Mouse (Mus musculus) T-helper 17 cell (primary cell): ENCODE results near the gene Rgs3.

Experiments
- in situ Hi-C, 2 experiments: fragments of 300-600 bp; cut with MboI, MseI; formaldehyde crosslinking; loops; 1 replicate in 1 of 2; 2 replicates in 1 of 2; pipeline ENCODE4 v1.15.1; 2025; ENCODE audit warnings: high pct_unique_total_duplicates in 2 of 2

Gene Rgs3

DNA sequence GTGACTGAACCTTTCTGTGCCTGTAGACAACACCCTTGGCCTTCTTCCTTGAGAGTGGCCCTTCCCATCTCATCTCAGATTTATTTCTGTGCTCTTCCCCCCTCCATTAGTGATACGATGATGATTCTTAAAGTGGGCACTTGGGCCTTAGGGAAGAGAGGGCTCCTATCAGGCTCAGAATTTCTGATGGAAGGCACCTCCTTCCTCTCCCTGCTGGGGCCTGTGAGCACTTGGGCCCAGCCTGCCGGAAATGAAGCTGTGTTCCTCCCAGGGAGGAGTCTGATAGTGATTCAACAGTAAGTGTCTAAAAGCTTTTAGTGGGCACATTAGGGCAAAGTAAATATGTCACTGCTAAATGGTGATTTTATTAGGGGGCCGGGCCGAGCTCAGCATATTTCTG is 67.7 kb downstream of the Rgs3 start:
- in situ Hi-C loops, result loop anchor here in 1 of 2 experiments (5.0 kb wide), 1 partner anchor 65 kb away; no protein-coding TSS in a partner anchor

GRCm38 (mm10) chr4:62628547-62628946 is 68.9 kb downstream of the Rgs3 start:
- in situ Hi-C loops, result loop anchor here in 1 of 2 experiments (5.0 kb wide), 1 partner anchor 66 kb away; no protein-coding TSS in a partner anchor

GRCm38 (mm10) chr4:62629461-62629860 is 69.8 kb downstream of the Rgs3 start:
- in situ Hi-C loops, result loop anchor here in 1 of 2 experiments (5.0 kb wide), 1 partner anchor 67 kb away; no protein-coding TSS in a partner anchor

GRCm38 (mm10) chr4:62629905-62630304 is 70.3 kb downstream of the Rgs3 start:
- in situ Hi-C loops, result loop anchor here in 1 of 2 experiments (5.0 kb wide), 1 partner anchor 68 kb away; no protein-coding TSS in a partner anchor

DNA sequence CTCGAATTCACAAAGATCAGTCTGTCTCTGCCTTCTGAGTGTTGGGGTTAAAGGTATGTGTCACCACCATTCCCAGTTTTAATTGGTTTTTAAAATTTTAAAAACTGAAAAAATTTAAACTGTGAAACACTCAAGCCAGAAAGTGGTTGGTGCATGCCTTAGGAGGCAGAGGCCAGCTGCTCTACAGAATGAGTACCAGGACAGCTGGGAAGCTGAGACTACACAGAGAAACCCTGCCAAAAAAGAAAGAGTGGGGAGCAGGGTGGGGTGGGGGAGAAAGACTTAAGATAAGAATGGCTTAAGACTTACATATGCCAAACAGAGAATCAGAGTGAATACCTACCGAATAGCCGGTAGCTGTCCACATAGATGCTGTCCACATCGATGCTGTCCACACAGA is 73.6 kb downstream of the Rgs3 start:
- in situ Hi-C loops, result no loop called here

GRCm38 (mm10) chr4:62634054-62634591 is 74.5 kb downstream of the Rgs3 start:
- in situ Hi-C loops, result no loop called here

GRCm38 (mm10) chr4:62634840-62635239 is 75.2 kb downstream of the Rgs3 start:
- in situ Hi-C loops, result no loop called here

DNA sequence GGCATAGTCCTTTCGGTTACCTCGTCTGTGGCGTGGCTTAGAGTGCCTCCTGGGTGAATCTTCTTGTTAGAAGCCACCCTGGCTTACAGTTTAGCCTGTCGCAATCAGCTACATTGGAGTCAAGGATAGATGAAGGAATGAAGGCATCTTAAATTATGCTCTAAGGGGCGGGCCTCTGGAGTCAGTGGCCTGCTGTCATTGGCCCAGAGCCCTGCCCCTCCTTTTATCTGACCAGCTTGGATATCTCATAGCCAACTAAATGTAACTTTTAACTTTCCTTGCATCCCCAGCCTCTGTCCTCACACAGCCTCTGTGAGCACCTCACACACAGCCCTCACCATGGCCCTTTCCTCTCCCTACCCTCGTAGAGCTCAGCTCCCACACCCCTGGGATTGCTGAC is 76.4 kb downstream of the Rgs3 start:
- in situ Hi-C loops, result no loop called here

- in situ Hi-C loops, result no loop called here
Observed at GRCm38 (mm10) chr4:62637856-62638604, 78.4 kb downstream of the Rgs3 start.

DNA sequence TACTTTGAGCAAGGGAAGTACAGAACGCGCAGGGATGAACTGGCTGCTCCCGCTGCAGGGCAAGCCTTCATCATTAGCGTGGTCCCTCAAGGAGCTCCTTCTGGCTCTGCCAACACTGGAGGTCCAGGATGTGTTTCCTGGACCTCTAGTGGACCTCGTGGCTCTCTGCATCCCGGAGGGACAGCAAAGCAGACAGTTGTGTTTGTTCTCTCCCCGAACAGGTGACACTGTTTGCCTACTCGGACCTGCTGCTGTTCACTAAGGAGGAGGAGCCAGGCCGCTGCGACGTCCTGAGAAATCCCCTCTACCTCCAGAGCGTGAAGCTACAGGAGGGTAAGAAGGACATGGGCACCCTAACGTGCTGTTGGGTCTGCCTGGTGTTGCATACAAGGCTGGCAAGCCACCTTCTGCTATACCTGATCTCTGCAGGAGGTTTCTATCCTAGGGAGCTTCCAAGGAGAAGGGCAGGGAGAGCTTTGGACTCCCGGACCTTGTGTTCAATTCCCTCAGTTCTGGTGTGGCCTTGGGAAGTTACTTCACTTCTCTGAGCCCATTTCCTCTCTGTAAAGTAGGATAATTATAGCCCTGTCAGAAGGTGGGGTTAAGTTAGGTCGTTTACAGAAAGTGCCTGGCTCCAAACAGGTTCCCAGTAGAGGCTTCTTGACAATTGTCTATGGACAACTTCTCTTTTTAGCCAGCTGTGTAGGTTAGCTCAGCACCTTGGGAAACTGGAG is 81.0 kb downstream of the Rgs3 start:
- in situ Hi-C loops, result no loop called here

DNA sequence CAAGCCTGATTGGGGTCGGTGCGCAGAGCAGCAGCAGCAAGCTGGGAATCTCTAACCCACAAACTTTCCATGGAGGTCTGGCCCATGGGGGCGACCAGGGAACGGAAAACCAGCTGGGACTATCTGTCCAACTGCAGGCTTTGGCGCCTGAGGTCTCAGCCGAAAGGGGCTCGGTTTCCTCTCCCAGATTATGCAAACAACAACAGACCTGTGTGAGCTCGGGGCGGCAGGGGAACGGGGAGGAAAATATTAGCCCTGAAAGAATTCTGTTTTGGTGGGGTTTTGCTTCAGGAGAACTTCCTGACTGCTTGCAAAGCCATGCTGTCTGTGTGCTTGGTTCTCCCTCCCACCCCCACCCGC is 81.6 kb downstream of the Rgs3 start:
- in situ Hi-C loops, result no loop called here

DNA sequence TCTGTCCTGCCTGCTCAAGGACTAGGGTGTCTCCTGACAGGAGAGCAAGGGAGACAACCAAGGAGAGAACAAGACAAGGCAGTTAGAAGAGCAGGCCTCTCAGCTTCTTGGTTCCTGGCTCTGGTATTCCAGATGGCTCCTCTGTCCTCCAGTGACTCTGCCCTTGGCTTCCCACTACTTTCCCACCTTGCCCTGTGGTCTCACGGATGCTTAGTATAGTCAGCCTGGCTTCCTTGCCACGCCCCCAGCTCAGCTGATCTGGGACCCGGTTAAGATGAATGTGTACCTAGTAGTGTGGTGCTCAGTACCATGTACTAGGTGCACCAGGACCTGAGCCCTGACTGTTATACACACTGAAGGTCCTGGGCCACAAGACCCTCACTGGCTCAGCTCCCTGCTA is 82.0 kb downstream of the Rgs3 start:
- in situ Hi-C loops, result no loop called here

DNA sequence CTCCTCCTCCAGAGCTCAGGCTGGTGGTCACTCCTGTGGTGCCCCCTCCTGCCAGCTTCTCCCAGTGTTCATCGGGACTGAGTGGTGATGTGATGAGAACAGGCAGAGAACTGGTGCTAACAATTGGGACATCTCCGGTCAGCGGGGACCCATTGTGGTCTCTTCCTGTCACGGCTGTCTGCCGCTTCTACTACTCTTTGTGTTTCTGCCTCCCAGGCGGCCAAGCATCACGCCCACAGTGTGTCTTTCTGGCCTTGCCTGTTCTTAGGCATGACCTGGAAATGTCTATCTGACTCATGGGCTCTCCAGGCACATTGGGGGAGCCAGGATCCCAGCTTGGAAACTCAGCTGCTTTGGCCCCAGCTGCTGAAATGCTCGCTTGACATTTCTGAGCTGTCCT is 83.8 kb downstream of the Rgs3 start:
- in situ Hi-C loops, result no loop called here

- in situ Hi-C loops, result no loop called here
Observed at GRCm38 (mm10) chr4:62644031-62644793, 84.6 kb downstream of the Rgs3 start.

DNA sequence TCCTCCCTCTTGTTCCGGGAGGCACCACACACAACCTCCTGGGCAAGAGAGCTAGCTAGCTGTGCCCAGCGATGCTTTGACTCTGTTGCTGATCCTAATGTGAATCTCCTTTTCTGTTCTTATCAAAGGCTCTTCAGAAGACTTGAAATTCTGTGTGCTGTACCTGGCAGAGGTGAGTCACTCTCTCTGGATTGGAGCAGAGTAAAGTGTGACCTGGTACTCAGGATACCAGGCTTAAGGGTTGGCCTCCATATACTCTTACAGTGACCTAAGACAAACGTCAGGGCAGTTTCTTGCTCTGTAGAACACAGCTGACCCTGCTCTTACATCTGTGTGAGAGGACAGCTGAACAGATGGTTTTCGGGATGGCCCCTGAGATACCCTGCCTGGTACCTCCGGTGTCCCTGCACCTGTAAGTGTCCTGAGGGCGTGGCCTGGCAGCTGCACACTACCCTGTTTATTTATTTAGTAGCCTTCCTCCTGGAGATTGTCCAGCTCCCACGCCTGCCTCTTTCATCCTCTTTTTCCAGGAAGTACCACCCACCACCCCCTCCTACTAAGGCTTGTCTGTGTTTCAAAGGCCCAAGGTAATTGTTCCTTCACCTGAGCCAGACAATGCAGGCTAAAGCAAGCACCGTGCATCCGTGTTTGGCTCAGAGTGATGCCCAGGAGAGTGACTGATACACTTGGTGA is 87.1 kb downstream of the Rgs3 start:
- in situ Hi-C loops, result no loop called here

DNA sequence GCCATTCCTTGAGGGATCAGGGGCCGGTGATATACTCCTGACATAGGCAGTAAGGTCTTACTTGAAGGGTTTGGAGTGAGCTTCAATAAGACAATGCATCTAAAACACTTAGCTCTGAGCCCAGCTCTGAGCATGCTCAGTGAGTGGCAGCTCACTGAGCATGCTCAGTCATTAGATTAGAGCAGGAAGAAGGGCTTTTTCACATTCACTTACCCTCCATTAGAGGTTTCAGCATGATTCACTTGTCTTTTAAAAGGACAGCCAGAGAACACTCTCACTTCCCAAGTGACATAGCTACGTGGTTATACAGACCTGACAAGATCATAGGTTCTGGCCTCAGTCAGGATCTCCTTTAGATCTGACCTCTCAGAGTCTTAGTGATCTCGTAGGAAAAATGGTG is 89.2 kb downstream of the Rgs3 start:
- in situ Hi-C loops, result no loop called here

DNA sequence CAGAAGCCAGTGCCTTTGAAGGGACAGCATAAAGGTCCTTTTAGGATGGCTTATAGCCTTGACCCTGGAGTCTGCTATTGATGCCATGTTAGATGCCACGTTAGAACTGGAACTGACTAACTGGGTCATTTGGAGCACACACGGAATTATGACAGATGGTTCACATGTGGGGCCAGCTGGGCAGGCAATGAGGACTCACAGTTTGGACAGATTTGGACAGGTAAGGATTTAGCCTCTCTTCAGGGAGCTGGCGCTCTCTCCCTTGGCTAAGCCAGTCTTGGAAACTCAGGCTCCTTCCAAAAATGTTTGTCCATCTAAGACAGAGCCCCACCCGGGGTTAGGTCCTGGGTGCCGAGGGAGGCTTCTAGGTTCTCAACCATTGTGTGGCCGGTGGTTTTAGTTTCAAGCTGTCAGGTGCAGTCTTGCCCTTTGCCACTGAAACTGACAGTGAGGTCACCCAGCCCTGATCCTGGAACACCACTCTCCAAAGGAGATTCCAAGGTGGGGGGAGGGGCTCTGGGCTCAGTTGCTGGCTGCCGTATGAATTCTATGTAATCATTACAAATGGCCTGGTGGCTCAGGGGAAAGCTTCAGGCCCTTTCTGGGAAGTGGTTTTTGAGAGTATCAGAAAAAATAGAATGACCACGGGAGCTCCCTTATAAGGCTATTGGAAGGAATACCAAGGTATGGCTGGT is 90.0 kb downstream of the Rgs3 start:
- in situ Hi-C loops, result no loop called here

DNA sequence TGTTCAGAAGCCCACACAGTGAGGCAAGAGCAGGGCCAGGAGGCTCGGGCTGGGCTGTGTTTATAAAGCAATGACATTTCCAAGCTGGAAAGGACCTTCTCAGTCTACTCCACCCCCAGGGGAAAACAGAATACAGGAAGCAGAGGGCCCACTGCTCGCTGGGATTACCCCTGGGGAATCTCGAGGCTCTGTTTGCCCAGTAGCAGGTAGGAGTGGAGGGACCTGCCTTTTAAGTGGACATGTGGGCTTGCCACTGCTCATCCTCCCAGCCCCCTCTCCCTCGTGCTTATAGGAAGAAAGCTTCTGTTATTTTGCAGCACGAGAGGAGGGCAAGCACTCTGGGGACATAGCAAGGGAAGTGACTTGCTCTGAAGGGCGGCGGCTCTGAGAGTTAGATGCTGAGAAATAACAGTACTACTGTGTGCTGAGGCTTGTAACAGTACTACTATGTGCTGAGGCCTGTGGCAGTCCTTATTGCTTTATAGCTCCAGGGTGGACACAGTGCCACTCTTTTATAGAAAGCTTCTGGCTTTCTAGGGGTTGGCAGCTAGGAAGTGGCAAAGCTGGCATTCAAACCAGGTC is 91.6 kb downstream of the Rgs3 start:
- in situ Hi-C loops, result no loop called here

GRCm38 (mm10) chr4:62652215-62652614 is 92.6 kb downstream of the Rgs3 start:
- in situ Hi-C loops, result no loop called here
